Mouse (Mus musculus) myocyte (in vitro differentiated cells): ENCODE results near the gene Phf10. TPM values are rescaled to one million over a fixed set of nuclear protein-coding genes. Genes with fewer than 3 reads are reported as not detected.
"Not testable (repeated sequence)": the region's sequence is repeated elsewhere in the genome, so short reads cannot be mapped to it uniquely, and the experiment has no call there.

Source experiments
- H3K27me3 ChIP-seq: one replicate; pipeline ENCODE4 v1.6.1; 2011; ENCODE audit not compliant: control insufficient read depth, insufficient read depth, insufficient read length
- H3K36me3 ChIP-seq: one replicate; pipeline ENCODE4 v1.6.1; 2011; ENCODE audit not compliant: control insufficient read depth, insufficient read depth
- H3K4me2 ChIP-seq: one replicate; pipeline ENCODE4 v1.6.1; 2011; ENCODE audit warnings: low read depth, control low read depth
- H3K4me3 ChIP-seq: one replicate; pipeline ENCODE4 v1.5.1; 2011; ENCODE audit warnings: mild to moderate bottlenecking, control low read depth, moderate library complexity
- H3K79me2 ChIP-seq: one replicate; pipeline ENCODE4 v1.6.1; 2011; ENCODE audit not compliant: control insufficient read depth, insufficient read depth
- H3ac ChIP-seq: one replicate; pipeline ENCODE4 v1.6.1; 2011; ENCODE audit not compliant: control insufficient read depth, insufficient read length
- CEBPB ChIP-seq: IDR thresholded peaks from 2 replicates; pipeline ENCODE4 v1.6.1; 2011; ENCODE audit warnings: mild to moderate bottlenecking, moderate library complexity; ENCODE audit not compliant: poor library complexity, insufficient read depth, severe bottlenecking
- E2F4 ChIP-seq: IDR thresholded peaks from one replicate; pipeline ENCODE4 v1.6.1; 2011; ENCODE audit warnings: mild to moderate bottlenecking, control low read depth, moderate library complexity; ENCODE audit not compliant: insufficient read depth
- MAX ChIP-seq: IDR thresholded peaks from one replicate; pipeline ENCODE4 v1.6.1; 2011; ENCODE audit warnings: low read depth, mild to moderate bottlenecking, control low read depth
- MYOD1 ChIP-seq, 3 experiments: IDR thresholded peaks; one replicate each; pipeline ENCODE4 v1.6.1; 2011; ENCODE audit warnings: control low read depth in 2 of 3, low read depth in 2 of 3, mild to moderate bottlenecking in 2 of 3, moderate library complexity in 1 of 3; ENCODE audit not compliant: insufficient read length in 2 of 3, control insufficient read depth in 1 of 3
- MYOG ChIP-seq, 3 experiments: IDR thresholded peaks; one replicate each; pipeline ENCODE4 v1.6.1; 2011; ENCODE audit warnings: control low read depth in 2 of 3, low read depth in 2 of 3, mild to moderate bottlenecking in 2 of 3; ENCODE audit not compliant: insufficient read length in 2 of 3, control insufficient read depth in 1 of 3, insufficient read depth in 1 of 3
- POLR2A ChIP-seq: IDR thresholded peaks from one replicate; pipeline ENCODE4 v1.6.1; 2011; ENCODE audit warnings: low read depth, mild to moderate bottlenecking, control low read depth, moderate library complexity; ENCODE audit not compliant: insufficient read length
- POLR2AphosphoS2 ChIP-seq: IDR thresholded peaks from one replicate; pipeline ENCODE4 v1.6.1; 2011; ENCODE audit warnings: low read depth, control low read depth; ENCODE audit not compliant: insufficient read length
- REST ChIP-seq: IDR thresholded peaks from one replicate; pipeline ENCODE4 v1.6.1; 2011; ENCODE audit warnings: mild to moderate bottlenecking, control low read depth, moderate library complexity; ENCODE audit not compliant: insufficient read depth, insufficient read length
- SRF ChIP-seq: IDR thresholded peaks from one replicate; pipeline ENCODE4 v1.6.1; 2011; ENCODE audit warnings: low read depth; ENCODE audit not compliant: control insufficient read depth, insufficient read length
- TCF12 ChIP-seq: IDR thresholded peaks from one replicate; pipeline ENCODE4 v1.6.1; 2011; ENCODE audit warnings: mild to moderate bottlenecking, control low read depth; ENCODE audit not compliant: poor library complexity, insufficient read depth, severe bottlenecking
- TCF3 ChIP-seq: IDR thresholded peaks from one replicate; pipeline ENCODE4 v1.6.1; 2011; ENCODE audit warnings: low read depth, control low read depth; ENCODE audit not compliant: insufficient read length
- USF1 ChIP-seq: IDR thresholded peaks from one replicate; pipeline ENCODE4 v1.6.1; 2011; ENCODE audit warnings: low read depth, mild to moderate bottlenecking, control low read depth, moderate library complexity
- polyA plus RNA-seq: library from polyadenylated mRNA; unstranded; fragments of >200 nt; fragmentation: generic; extraction: Trizol; gene quantifications from one replicate; pipeline ENCODE4 v1.2.1, GENCODE M21; 2012; ENCODE audit warnings: missing spikeins

Phf10 gene
- polyA plus RNA-seq, 1 experiment: 216 TPM

- Histone ChIP-seq H3K4me2 (peak overlapping the region; percentile 7), H3K79me2 (peaks cover 44% of the 10 kb centered on the region), H3K27me3 (no peaks in the 10 kb centered on the region), H3ac (no peak overlapping the region), H3K36me3 (peaks cover 94% of the 10 kb centered on the region), H3K4me3 (no peak overlapping the region)
- TF ChIP-seq SRF (no peak), E2F4 (no peak), USF1 (no peak), MYOD1 (IDR thresholded peaks at IDR 0.05; ENCODE audit: control insufficient read depth in 1 of 3, insufficient read length in 2 of 3, low read depth in 2 of 3) (peak; percentile 29 to 72 (median 38)), POLR2AphosphoS2 (no peak), MYOG (IDR thresholded peaks at IDR 0.05; ENCODE audit: control insufficient read depth in 1 of 3, insufficient read depth in 1 of 3, insufficient read length in 2 of 3, low read depth in 2 of 3) (peak in 2 of 3 experiments; percentile 57 to 59), TCF3 (no peak), CEBPB (no peak), MAX (no peak), REST (no peak), TCF12 (peak; percentile 54), POLR2A (no peak)
These were observed 11.8 kb downstream of the Phf10 start for GRCm38 (mm10) chr17:14949161-14949827.

GRCm38 (mm10) chr17:14944551-14944950, 16.5 kb downstream of the Phf10 start:
- H3K79me2 ChIP-seq: peaks cover 39% of the 10 kb centered on the region
- peak overlapping the region; percentile 74 for H3K4me2 ChIP-seq
- peaks cover 48% of the 10 kb centered on the region for H3K36me3 ChIP-seq
- no peaks in the 10 kb centered on the region for H3K27me3 ChIP-seq
- TF ChIP-seq TCF3 (no peak), POLR2AphosphoS2 (peak; percentile 40)
- no peak overlapping the region for H3ac ChIP-seq
- H3K4me3 ChIP-seq: no peak overlapping the region

DNA sequence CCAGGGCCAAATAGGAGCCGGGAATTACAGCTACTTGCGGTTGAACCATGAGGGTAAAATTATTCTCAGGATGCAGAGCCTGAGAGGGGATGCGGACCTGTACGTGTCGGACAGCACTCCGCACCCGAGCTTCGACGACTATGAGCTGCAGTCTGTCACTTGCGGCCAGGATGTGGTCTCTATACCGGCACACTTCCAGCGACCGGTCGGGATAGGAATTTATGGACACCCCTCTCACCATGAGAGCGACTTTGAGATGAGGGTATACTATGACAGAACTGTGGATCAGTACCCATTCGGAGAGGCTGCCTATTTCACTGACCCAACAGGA, 17.4 kb downstream of the Phf10 start:
- H3K4me2 ChIP-seq: peak overlapping the region; percentile 74
- H3K4me3 ChIP-seq: peak overlapping the region; percentile 53
- peak overlapping the region; percentile 20 for H3ac ChIP-seq
- TF ChIP-seq POLR2A: no peak
- no peak for TF ChIP-seq MYOG (IDR thresholded peaks at IDR 0.05; ENCODE audit: control insufficient read depth in 1 of 3, insufficient read depth in 1 of 3, insufficient read length in 2 of 3, low read depth in 2 of 3)
- no peak for TF ChIP-seq TCF3
- TF ChIP-seq TCF12: no peak
- no peak for TF ChIP-seq MAX
- no peak for TF ChIP-seq REST
- no peak for TF ChIP-seq E2F4
- no peak for TF ChIP-seq CEBPB
- TF ChIP-seq SRF: no peak
- TF ChIP-seq POLR2AphosphoS2: no peak
- no peak for TF ChIP-seq USF1
- no peak for TF ChIP-seq MYOD1 (IDR thresholded peaks at IDR 0.05; ENCODE audit: control insufficient read depth in 1 of 3, insufficient read length in 2 of 3, low read depth in 2 of 3)
- H3K36me3 ChIP-seq: peaks cover 40% of the 10 kb centered on the region
- peaks cover 35% of the 10 kb centered on the region for H3K79me2 ChIP-seq
- H3K27me3 ChIP-seq: no peaks in the 10 kb centered on the region

DNA sequence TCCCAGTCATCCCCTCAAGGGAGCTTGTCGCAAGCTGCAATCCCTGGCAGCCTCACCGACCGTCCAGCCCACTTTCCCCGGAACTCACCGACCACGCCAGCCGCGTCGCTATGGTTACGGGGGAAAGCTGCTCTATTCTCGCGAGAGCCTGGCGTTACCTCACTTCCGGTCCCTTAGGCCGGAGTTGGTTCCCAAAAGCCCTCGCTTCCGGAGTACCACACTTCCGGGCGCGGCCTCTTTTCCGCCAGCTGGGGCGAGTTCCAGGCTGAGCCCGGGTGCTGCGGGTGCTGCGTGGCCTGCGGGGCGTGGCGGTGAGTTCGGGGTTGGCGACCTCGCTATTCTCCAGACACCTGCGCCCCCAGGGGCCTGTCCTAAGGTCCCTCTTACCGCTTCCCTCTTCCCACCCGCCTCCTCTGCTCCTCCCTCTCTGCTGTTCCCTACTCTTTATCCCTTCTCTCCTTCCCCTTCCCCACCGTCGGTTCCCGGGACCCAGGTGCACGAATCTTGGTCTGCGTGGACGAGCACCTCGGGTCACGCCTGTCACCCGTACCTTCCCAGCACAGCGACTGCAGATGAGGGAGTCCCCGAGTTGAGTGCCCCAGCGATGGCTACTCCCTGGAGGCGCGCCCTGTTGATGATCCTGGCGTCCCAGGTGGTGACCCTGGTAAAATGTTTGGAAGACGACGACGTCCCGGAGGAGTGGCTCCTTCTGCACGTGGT, 17.9 kb downstream of the Phf10 start, which contains the start of the genes Wdr27 and 1600012H06Rik:
Gene Wdr27 (minus strand): TSS at position 150 of the 720 bp plus-strand sequence.
Gene 1600012H06Rik (plus strand): TSS at position 176 of the 720 bp plus-strand sequence.
- peaks cover 34% of the 10 kb centered on the region for H3K36me3 ChIP-seq
- peaks cover 29% of the 10 kb centered on the region for H3K79me2 ChIP-seq
- peak within 1 kb of the TSS; percentile 20 for H3ac ChIP-seq
- H3K27me3 ChIP-seq: no peaks in the 10 kb centered on the region
- H3K4me3 ChIP-seq: peak within 1 kb of the TSS; percentile 53
- no peak for TF ChIP-seq E2F4
- TF ChIP-seq POLR2A: peak; percentile 72
- peak; percentile 99 for TF ChIP-seq POLR2AphosphoS2
- TF ChIP-seq MYOG (IDR thresholded peaks at IDR 0.05; ENCODE audit: control insufficient read depth in 1 of 3, insufficient read depth in 1 of 3, insufficient read length in 2 of 3, low read depth in 2 of 3): peak in 2 of 3 experiments; percentile 16 to 51
- TF ChIP-seq TCF12: no peak
- peak within 1 kb of the TSS; percentile 77 for H3K4me2 ChIP-seq

- peaks cover 28% of the 10 kb centered on the region for H3K36me3 ChIP-seq
- H3K27me3 ChIP-seq: not testable (repeated sequence)
- peak overlapping the region; percentile 53 for H3K4me3 ChIP-seq
- peak overlapping the region; percentile 20 for H3ac ChIP-seq
- H3K4me2 ChIP-seq: peak overlapping the region; percentile 77
- peaks cover 26% of the 10 kb centered on the region for H3K79me2 ChIP-seq
These were observed 18.9 kb downstream of the Phf10 start for GRCm38 (mm10) chr17:14942181-14942580.
